8 mouse cellular contexts compared by ENCODE assay signal in the genomic region with DNA sequence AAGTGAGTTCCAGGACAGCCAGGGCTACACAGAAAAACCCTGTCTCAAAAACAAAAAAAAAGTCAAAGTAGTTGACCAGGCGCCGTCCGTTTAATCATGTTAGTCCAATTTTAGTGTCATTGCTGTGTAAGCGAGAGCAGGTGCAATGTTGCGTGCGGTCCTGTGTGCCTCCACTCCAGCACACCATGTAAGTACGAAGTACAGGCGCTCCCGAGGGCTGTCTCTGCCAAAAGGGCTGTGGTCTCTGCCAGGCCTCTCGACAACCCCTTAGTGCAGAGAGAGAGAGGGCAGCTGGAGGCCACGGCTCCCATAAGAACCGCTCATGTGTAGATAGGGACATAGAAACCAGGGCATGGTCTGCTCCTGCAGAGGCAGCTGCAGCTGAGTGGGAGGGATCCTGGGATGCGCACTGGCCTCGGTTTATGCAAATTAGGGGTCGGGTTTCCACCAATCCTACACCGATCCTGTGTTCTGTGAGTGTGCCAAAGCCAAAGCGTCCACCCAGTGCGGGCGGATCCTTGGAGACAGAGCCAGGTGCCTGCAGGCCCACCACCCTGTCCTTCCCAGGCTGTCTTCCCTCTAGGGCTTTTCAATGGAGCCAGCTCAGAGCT. TPM values are rescaled to one million over a fixed set of nuclear protein-coding genes. Genes with fewer than 3 reads are reported as not detected.
DNase-seq lines count a peak whose midpoint lies in the region; ATAC-seq lines count a peak whose summit lies in the region.

No protein-coding gene starts in this region.

- intact Hi-C loops in left cerebral cortex, postnatal 4 days (cut with DNase I) = no loop called here

- no peaks in the 10 kb centered on the region for H3K27me3 ChIP-seq in forebrain, embryonic 16.5 days (replicated peaks; ENCODE audit: control insufficient read depth, insufficient read depth, low read length)
- no peaks in the 10 kb centered on the region for H3K27me3 ChIP-seq in kidney, embryonic 14.5 days (ENCODE audit: control insufficient read depth, insufficient read depth, low read length)
- no peaks in the 10 kb centered on the region for H3K27me3 ChIP-seq in midbrain, embryonic 10.5 days (ENCODE audit: low read depth, poor library complexity, severe bottlenecking)

- no peak overlapping the region for H3K9ac ChIP-seq in forebrain, embryonic 16.5 days (replicated peaks; ENCODE audit: low read depth, low read length)
- no peak overlapping the region for H3K9ac ChIP-seq in kidney, embryonic 14.5 days (ENCODE audit: low read depth, low read length)

- H3K9me3 ChIP-seq in forebrain, embryonic 16.5 days (ENCODE audit: control insufficient read depth, low read length) = no peaks in the 10 kb centered on the region
- H3K9me3 ChIP-seq in kidney, embryonic 14.5 days (ENCODE audit: control insufficient read depth, low read length) = no peaks in the 10 kb centered on the region
- no peaks in the 10 kb centered on the region for H3K9me3 ChIP-seq in midbrain, embryonic 10.5 days (replicated peaks)

- no peak overlapping the region for H3K4me3 ChIP-seq in forebrain, embryonic 16.5 days (replicated peaks; ENCODE audit: low read length)
- no peak overlapping the region for H3K4me3 ChIP-seq in kidney, embryonic 14.5 days (ENCODE audit: low read length)
- H3K4me3 ChIP-seq in midbrain, embryonic 10.5 days = no peak overlapping the region

- no peaks in the 10 kb centered on the region for H3K4me1 ChIP-seq in forebrain, embryonic 16.5 days (replicated peaks; ENCODE audit: control insufficient read depth, insufficient read depth, low read length)
- no peaks in the 10 kb centered on the region for H3K4me1 ChIP-seq in kidney, embryonic 14.5 days (ENCODE audit: control insufficient read depth, insufficient read depth, low read length)
- peaks cover 9% of the 10 kb centered on the region for H3K4me1 ChIP-seq in midbrain, embryonic 10.5 days

- no peak overlapping the region for H3K27ac ChIP-seq in forebrain, embryonic 16.5 days (ENCODE audit: low read length)
- H3K27ac ChIP-seq in kidney, embryonic 14.5 days (ENCODE audit: low read depth, low read length) = 0 out of 2 replicates have a peak overlapping the region, but pooled peaks have one; percentile 59
- peak overlapping the region; percentile 76 for H3K27ac ChIP-seq in midbrain, embryonic 10.5 days (replicated peaks)

- peaks cover 15% of the 10 kb centered on the region for H3K36me3 ChIP-seq in forebrain, embryonic 16.5 days (ENCODE audit: control insufficient read depth, insufficient read depth)
- H3K36me3 ChIP-seq in kidney, embryonic 14.5 days (ENCODE audit: control insufficient read depth, insufficient read depth, low read length) = peaks cover 41% of the 10 kb centered on the region
- peaks cover 44% of the 10 kb centered on the region for H3K36me3 ChIP-seq in midbrain, embryonic 10.5 days

- DNase-seq in left cerebral cortex, postnatal 4 days = peak; percentile 50
- DNase-seq in left cerebral cortex, adult 11 months (ENCODE audit: low spot score) = no peak
- DNase-seq in midbrain, embryonic 10.5 days (ENCODE audit: low spot score) = peak; percentile 74
- no peak for DNase-seq in right cerebral cortex, postnatal 14 days
- DNase-seq in right cerebral cortex, adult 18-20 months = no peak
- no peak for DNase-seq in layer of hippocampus, adult 9-11 months

- WGBS in forebrain, embryonic 16.5 days = 39% methylated on average over 19 of the region's 19 CpGs
- WGBS in kidney, embryonic 14.5 days = 27% methylated on average over 19 of the region's 19 CpGs
- 46% methylated on average over 19 of the region's 19 CpGs for WGBS in midbrain, embryonic 10.5 days

- peak; percentile 96 for ATAC-seq in forebrain, embryonic 16.5 days
- peak; percentile 99 for ATAC-seq in kidney, embryonic 14.5 days (ENCODE audit: low FRiP score, low TSS enrichment)

- no peak overlapping the region for H3K4me2 ChIP-seq in forebrain, embryonic 16.5 days (ENCODE audit: low read length)
- H3K4me2 ChIP-seq in kidney, embryonic 14.5 days (replicated peaks; ENCODE audit: low read depth, low read length) = no peak overlapping the region

RNA-seq across cellular contexts. Expression of gene Hmces, which starts 23.5 kb away (rescaled TPM):
- 10 to 100 TPM; 37.3 to 39.7 TPM for total RNA-seq in left cerebral cortex, postnatal 4 days (2021)
- polyA plus RNA-seq in forebrain, embryonic 16.5 days (2015; fragmentation: Nextera tagmentation; extraction: Ambion mirVana) = 57.9 and 62.9 TPM in 2 replicates
- 53.4 and 60.4 TPM in 2 replicates for polyA plus RNA-seq in kidney, embryonic 14.5 days (2014; fragmentation: Nextera tagmentation; extraction: Ambion mirVana)
- 53.8 and 56.8 TPM in 2 replicates for polyA plus RNA-seq in midbrain, embryonic 10.5 days (2016; fragmentation: Nextera tagmentation; extraction: Ambion mirVana)

RNA-seq across cellular contexts. Expression of gene H1fx, which starts 44.2 kb away (rescaled TPM):
- total RNA-seq in left cerebral cortex, postnatal 4 days (2021) = 10 to 100 TPM; 81.6 to 87.7 TPM
- 18.4 and 19.8 TPM in 2 replicates for polyA plus RNA-seq in forebrain, embryonic 16.5 days (2015; fragmentation: Nextera tagmentation; extraction: Ambion mirVana)
- 38.2 and 45.8 TPM in 2 replicates for polyA plus RNA-seq in kidney, embryonic 14.5 days (2014; fragmentation: Nextera tagmentation; extraction: Ambion mirVana)
- polyA plus RNA-seq in midbrain, embryonic 10.5 days (2016; fragmentation: Nextera tagmentation; extraction: Ambion mirVana) = 20.3 and 22.1 TPM in 2 replicates

RNA-seq across cellular contexts. Expression of gene Copg1, which starts 49.7 kb away (rescaled TPM):
- 100 to 1,000 TPM; 158 to 172 TPM for total RNA-seq in left cerebral cortex, postnatal 4 days (2021)
- polyA plus RNA-seq in forebrain, embryonic 16.5 days (2015; fragmentation: Nextera tagmentation; extraction: Ambion mirVana) = 173 and 186 TPM in 2 replicates
- polyA plus RNA-seq in kidney, embryonic 14.5 days (2014; fragmentation: Nextera tagmentation; extraction: Ambion mirVana) = 84.6 and 156 TPM in 2 replicates
- 150 and 157 TPM in 2 replicates for polyA plus RNA-seq in midbrain, embryonic 10.5 days (2016; fragmentation: Nextera tagmentation; extraction: Ambion mirVana)

Comparison
In these comparisons a context has a peak if more than half of its experiments do, and no peak if none do; other contexts are left out.
1. DNase-seq: peak in left cerebral cortex, postnatal 4 days (single experiment) and midbrain, embryonic 10.5 days (single experiment); none in left cerebral cortex, adult 11 months (single experiment), right cerebral cortex, postnatal 14 days (single experiment), right cerebral cortex, adult 18-20 months (single experiment) and layer of hippocampus, adult 9-11 months (single experiment).